Mouse (Mus musculus) heart, postnatal 0 days (tissue): Measurements from ENCODE around the gene Nat8f6.
"Not testable (repeated sequence)": the region's sequence is repeated elsewhere in the genome, so short reads cannot be mapped to it uniquely, and the experiment has no call there.

ENCODE experiments used
- CTCF ChIP-seq: IDR thresholded peaks from 2 replicates; pipeline ENCODE4 v1.5.1; 2016; ENCODE audit warnings: antibody characterized with exemption, control low read depth, low read depth
- EP300 ChIP-seq: IDR thresholded peaks from 2 replicates; pipeline ENCODE4 v1.6.1; 2016; ENCODE audit warnings: antibody characterized with exemption, low read depth

DNA sequence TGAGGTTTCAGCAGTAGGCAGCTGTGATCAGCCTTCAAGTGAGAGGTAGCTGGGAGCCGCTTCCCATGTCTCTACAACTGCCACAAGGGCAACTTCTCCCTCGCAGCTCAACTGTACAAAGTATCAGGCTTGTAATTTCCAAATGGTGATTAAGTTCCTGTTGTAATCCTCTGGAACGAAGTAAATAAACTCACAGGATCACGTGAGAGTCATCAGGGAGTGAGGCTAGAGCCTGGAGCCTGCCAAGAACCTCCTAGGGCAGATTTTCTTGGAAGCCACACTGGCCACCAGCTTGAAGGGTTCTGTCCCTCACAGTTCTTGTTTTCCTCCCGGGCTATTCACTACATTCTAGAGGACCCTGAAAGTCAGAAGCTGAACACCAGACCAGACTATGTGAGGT lies 17.6 kb downstream of the Nat8f6 start:
- not testable (repeated sequence) for TF ChIP-seq CTCF, EP300
